Mouse (Mus musculus): Measurements from ENCODE around the gene Fgf23. TPM values are rescaled to one million over a fixed set of nuclear protein-coding genes. Genes with fewer than 3 reads are reported as not detected.

Fgf23 gene
- not detected for polyA plus RNA-seq (2014; fragmentation: Illumina TruSeq; extraction: RNeasy Lipid Tissue Mini Kit (QIAGEN cat#74804); ENCODE audit: low read depth, low replicate concordance)

GRCm38 (mm10) chr6:127072817-127073216 lies at the start of gene Fgf23:
Fgf23 (plus strand) TSS chr6:127072902.

DNA sequence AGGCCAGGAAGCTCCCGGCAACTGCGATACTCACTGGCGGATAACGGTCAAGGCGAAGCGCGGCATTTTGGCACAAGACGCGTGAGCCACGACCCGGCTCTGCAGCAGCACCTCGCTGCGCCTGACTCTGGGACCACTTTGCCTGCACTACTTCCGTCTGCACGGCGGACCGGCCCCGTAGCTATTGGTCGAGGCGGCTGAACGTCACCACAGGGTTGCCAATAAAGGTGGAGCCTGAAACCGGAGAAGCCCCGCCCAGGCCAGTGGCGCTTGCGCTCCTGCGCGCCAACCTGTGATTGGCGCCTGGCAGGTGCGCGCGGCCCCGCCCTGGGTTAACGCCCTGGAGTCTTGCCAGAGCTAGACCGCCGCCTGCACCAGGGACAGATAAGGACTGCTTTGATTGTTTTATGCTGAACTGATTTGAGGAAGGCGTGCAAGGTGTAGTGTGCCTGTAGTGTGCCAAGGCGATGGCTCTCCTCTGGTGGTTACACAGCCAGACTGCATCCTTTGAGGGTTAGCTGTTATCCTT lies 36.8 kb downstream of the Fgf23 start, which contains the start of gene Tigar:
Gene Tigar (minus strand): TSS at position 156 of the 529 bp plus-strand sequence.

Other genes with a start within 250 kb of the Fgf23 start
- 105 TPM for gene Ndufa9, start 223.8 kb upstream of the Fgf23 start, polyA plus RNA-seq (2014; fragmentation: Illumina TruSeq; extraction: RNeasy Lipid Tissue Mini Kit (QIAGEN cat#74804); ENCODE audit: low read depth, low replicate concordance)
- not detected for gene Akap3, start 219.8 kb upstream of the Fgf23 start, polyA plus RNA-seq (2014; fragmentation: Illumina TruSeq; extraction: RNeasy Lipid Tissue Mini Kit (QIAGEN cat#74804); ENCODE audit: low read depth, low replicate concordance)
- gene Dyrk4, start 151.1 kb upstream of the Fgf23 start, polyA plus RNA-seq (2014; fragmentation: Illumina TruSeq; extraction: RNeasy Lipid Tissue Mini Kit (QIAGEN cat#74804); ENCODE audit: low read depth, low replicate concordance): not detected
- gene Rad51ap1, start 133.3 kb upstream of the Fgf23 start, polyA plus RNA-seq (2014; fragmentation: Illumina TruSeq; extraction: RNeasy Lipid Tissue Mini Kit (QIAGEN cat#74804); ENCODE audit: low read depth, low replicate concordance): not detected
- 10.4 TPM for gene D6Wsu163e, start 132.9 kb upstream of the Fgf23 start, polyA plus RNA-seq (2014; fragmentation: Illumina TruSeq; extraction: RNeasy Lipid Tissue Mini Kit (QIAGEN cat#74804); ENCODE audit: low read depth, low replicate concordance)
- not detected for gene Fgf6, start 57.3 kb upstream of the Fgf23 start, polyA plus RNA-seq (2014; fragmentation: Illumina TruSeq; extraction: RNeasy Lipid Tissue Mini Kit (QIAGEN cat#74804); ENCODE audit: low read depth, low replicate concordance)
- gene Tigar, start 36.7 kb downstream of the Fgf23 start, polyA plus RNA-seq (2014; fragmentation: Illumina TruSeq; extraction: RNeasy Lipid Tissue Mini Kit (QIAGEN cat#74804); ENCODE audit: low read depth, low replicate concordance): 4.1 TPM
- 3.9 TPM for gene Ccnd2, start 79.3 kb downstream of the Fgf23 start, polyA plus RNA-seq (2014; fragmentation: Illumina TruSeq; extraction: RNeasy Lipid Tissue Mini Kit (QIAGEN cat#74804); ENCODE audit: low read depth, low replicate concordance)